Mouse (Mus musculus): ENCODE results near the gene Hist1h2bf. TPM values are rescaled to one million over a fixed set of nuclear protein-coding genes. Genes with fewer than 3 reads are reported as not detected.

The Hist1h2bf gene
- polyA plus RNA-seq, 1 experiment from 2014 or later: 3.2 TPM

DNA sequence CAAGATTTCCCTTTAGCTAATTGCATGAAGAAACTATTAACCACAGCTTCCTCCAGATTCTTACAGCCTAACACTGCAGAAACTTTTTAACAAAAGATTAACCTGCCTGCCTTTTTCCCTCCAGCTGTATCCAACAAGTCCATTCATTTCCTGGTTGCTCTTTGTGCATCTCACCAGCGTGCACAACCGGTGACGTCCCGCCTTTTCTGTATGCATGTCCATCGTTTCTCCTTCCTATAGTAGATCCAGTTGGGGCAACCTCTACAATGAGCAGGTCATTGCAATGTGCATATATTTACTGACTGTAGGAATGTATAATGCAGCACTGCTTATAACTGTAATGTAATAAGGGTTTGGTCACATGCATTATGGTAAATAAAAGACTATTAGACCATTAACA lies 50.0 kb downstream of the Hist1h2bf start:
- Histone ChIP-seq H3K4me3 (ENCODE audit: low read depth, low read length) (no peak overlapping the region), H3K9me3 (ENCODE audit: control insufficient read depth, low read length) (no peaks in the 10 kb centered on the region), H3K36me3 (ENCODE audit: control insufficient read depth, insufficient read depth, low read length) (no peaks in the 10 kb centered on the region), H3K4me1 (replicated peaks; ENCODE audit: control insufficient read depth, insufficient read depth) (no peaks in the 10 kb centered on the region), H3K4me2 (replicated peaks; ENCODE audit: low read depth) (no peak overlapping the region), H3K27ac (replicated peaks) (no peak overlapping the region), H3K9ac (ENCODE audit: low read length) (no peak overlapping the region), H3K27me3 (ENCODE audit: control insufficient read depth, insufficient read depth, low read length) (no peaks in the 10 kb centered on the region)
- no peak for DNase-seq (ENCODE audit: low spot score)
- TF ChIP-seq CTCF (IDR thresholded peaks at IDR 0.05; ENCODE audit: low read depth) (no peak), EP300 (optimal IDR thresholded peaks at IDR 0.05) (no peak)
- 43% methylated on average over 5 of the region's 5 CpGs for WGBS
- ATAC-seq (ENCODE audit: low FRiP score, low TSS enrichment): no peak

Small RNA genes within 50 kb of the gene (microRNA-seq; reads per million reads assigned to microRNA genes)
- not detected for gene Gm44297
- not detected for gene Gm44359
- gene Gm44394: not detected

Other genes starting within 250 kb of the Hist1h2bf start
- 18.1 and 18.9 TPM in 2 replicates for gene Zfp322a, start 205.0 kb downstream of the Hist1h2bf start, polyA plus RNA-seq (2015; fragmentation: Nextera tagmentation; extraction: Ambion mirVana)
- gene Abt1, start 150.3 kb downstream of the Hist1h2bf start, polyA plus RNA-seq (2015; fragmentation: Nextera tagmentation; extraction: Ambion mirVana): 7.1 and 7.4 TPM in 2 replicates
- 0.05 TPM in 1 of 2 replicates, not detected in the other for gene Btn1a1, start 108.3 kb downstream of the Hist1h2bf start, polyA plus RNA-seq (2015; fragmentation: Nextera tagmentation; extraction: Ambion mirVana)
- 0.04 and 0.07 TPM in 2 replicates for gene Btn2a2, start 85.3 kb downstream of the Hist1h2bf start, polyA plus RNA-seq (2015; fragmentation: Nextera tagmentation; extraction: Ambion mirVana)
- 13.7 and 18.3 TPM in 2 replicates for gene Hist1h4h, start 43.1 kb downstream of the Hist1h2bf start, polyA plus RNA-seq (2015; fragmentation: Nextera tagmentation; extraction: Ambion mirVana)
- 4.5 and 8.9 TPM in 2 replicates for gene Hist1h2af, start 40.3 kb downstream of the Hist1h2bf start, polyA plus RNA-seq (2015; fragmentation: Nextera tagmentation; extraction: Ambion mirVana)
- 2.3 and 3.4 TPM in 2 replicates for gene Hist1h3g, start 38.8 kb downstream of the Hist1h2bf start, polyA plus RNA-seq (2015; fragmentation: Nextera tagmentation; extraction: Ambion mirVana)
- gene Hist1h2bh, start 30.8 kb downstream of the Hist1h2bf start, polyA plus RNA-seq (2015; fragmentation: Nextera tagmentation; extraction: Ambion mirVana): 0.30 and 0.62 TPM in 2 replicates
- 0.51 and 0.78 TPM in 2 replicates for gene Hist1h3f, start 30.1 kb downstream of the Hist1h2bf start, polyA plus RNA-seq (2015; fragmentation: Nextera tagmentation; extraction: Ambion mirVana)
- 0.38 TPM in 1 of 2 replicates, not detected in the other for gene Hist1h4f, start 22.5 kb downstream of the Hist1h2bf start, polyA plus RNA-seq (2015; fragmentation: Nextera tagmentation; extraction: Ambion mirVana)
- gene Hist1h1d, start 20.9 kb downstream of the Hist1h2bf start, polyA plus RNA-seq (2015; fragmentation: Nextera tagmentation; extraction: Ambion mirVana): 0.22 and 0.34 TPM in 2 replicates
- gene Hist1h3e, start 11.8 kb downstream of the Hist1h2bf start, polyA plus RNA-seq (2015; fragmentation: Nextera tagmentation; extraction: Ambion mirVana): 1.6 and 3.3 TPM in 2 replicates
- 15.3 and 29.5 TPM in 2 replicates for gene Hist1h2ae, start 3.0 kb downstream of the Hist1h2bf start, polyA plus RNA-seq (2015; fragmentation: Nextera tagmentation; extraction: Ambion mirVana)
- 4.9 and 10.5 TPM in 2 replicates for gene Hist1h2bg, start 2.8 kb downstream of the Hist1h2bf start, polyA plus RNA-seq (2015; fragmentation: Nextera tagmentation; extraction: Ambion mirVana)
- gene Hist1h2ad, start 185 bp upstream of the Hist1h2bf start, polyA plus RNA-seq (2015; fragmentation: Nextera tagmentation; extraction: Ambion mirVana): 0.67 and 0.79 TPM in 2 replicates
- gene Hist1h3d, start 1.6 kb upstream of the Hist1h2bf start, polyA plus RNA-seq (2015; fragmentation: Nextera tagmentation; extraction: Ambion mirVana): 1.7 and 4.2 TPM in 2 replicates
- 32.0 and 48.7 TPM in 2 replicates for gene Hist1h4d, start 7.4 kb upstream of the Hist1h2bf start, polyA plus RNA-seq (2015; fragmentation: Nextera tagmentation; extraction: Ambion mirVana)
- 0.64 and 0.73 TPM in 2 replicates for gene Hist1h2be, start 46.9 kb upstream of the Hist1h2bf start, polyA plus RNA-seq (2015; fragmentation: Nextera tagmentation; extraction: Ambion mirVana)
- 5.9 and 9.1 TPM in 2 replicates for gene Hist1h1e, start 48.4 kb upstream of the Hist1h2bf start, polyA plus RNA-seq (2015; fragmentation: Nextera tagmentation; extraction: Ambion mirVana)
- gene Hist1h2ac, start 109.8 kb upstream of the Hist1h2bf start, polyA plus RNA-seq (2015; fragmentation: Nextera tagmentation; extraction: Ambion mirVana): 0.57 and 0.74 TPM in 2 replicates
- gene Hist1h2bc, start 110.0 kb upstream of the Hist1h2bf start, polyA plus RNA-seq (2015; fragmentation: Nextera tagmentation; extraction: Ambion mirVana): 105 and 115 TPM in 2 replicates
- gene Hist1h1t, start 121.6 kb upstream of the Hist1h2bf start, polyA plus RNA-seq (2015; fragmentation: Nextera tagmentation; extraction: Ambion mirVana): not detected in 2 replicates
- 2.1 and 3.2 TPM in 2 replicates for gene Hist1h4c, start 124.3 kb upstream of the Hist1h2bf start, polyA plus RNA-seq (2015; fragmentation: Nextera tagmentation; extraction: Ambion mirVana)
- gene Hfe, start 136.7 kb upstream of the Hist1h2bf start, polyA plus RNA-seq (2015; fragmentation: Nextera tagmentation; extraction: Ambion mirVana): 11.2 and 12.9 TPM in 2 replicates
- 96.1 and 104 TPM in 2 replicates for gene Hist1h1c, start 164.6 kb upstream of the Hist1h2bf start, polyA plus RNA-seq (2015; fragmentation: Nextera tagmentation; extraction: Ambion mirVana)
- gene Hist1h3c, start 171.4 kb upstream of the Hist1h2bf start, polyA plus RNA-seq (2015; fragmentation: Nextera tagmentation; extraction: Ambion mirVana): 1.2 and 1.8 TPM in 2 replicates
- gene Hist1h2bb, start 172.5 kb upstream of the Hist1h2bf start, polyA plus RNA-seq (2015; fragmentation: Nextera tagmentation; extraction: Ambion mirVana): 0.40 and 0.91 TPM in 2 replicates
- gene Hist1h2ab, start 176.9 kb upstream of the Hist1h2bf start, polyA plus RNA-seq (2015; fragmentation: Nextera tagmentation; extraction: Ambion mirVana): 7.3 and 15.7 TPM in 2 replicates
- gene Hist1h3b, start 178.1 kb upstream of the Hist1h2bf start, polyA plus RNA-seq (2015; fragmentation: Nextera tagmentation; extraction: Ambion mirVana): 3.9 and 6.7 TPM in 2 replicates
- gene Hist1h4b, start 182.8 kb upstream of the Hist1h2bf start, polyA plus RNA-seq (2015; fragmentation: Nextera tagmentation; extraction: Ambion mirVana): 0.46 and 2.0 TPM in 2 replicates
- 0.34 and 0.80 TPM in 2 replicates for gene Hist1h4a, start 187.0 kb upstream of the Hist1h2bf start, polyA plus RNA-seq (2015; fragmentation: Nextera tagmentation; extraction: Ambion mirVana)
- gene Hist1h3a, start 188.2 kb upstream of the Hist1h2bf start, polyA plus RNA-seq (2015; fragmentation: Nextera tagmentation; extraction: Ambion mirVana): 1.9 and 3.7 TPM in 2 replicates
- gene Hist1h1a, start 189.5 kb upstream of the Hist1h2bf start, polyA plus RNA-seq (2015; fragmentation: Nextera tagmentation; extraction: Ambion mirVana): 0.64 and 1.4 TPM in 2 replicates
- 0.18 and 0.29 TPM in 2 replicates for gene Trim38, start 195.7 kb upstream of the Hist1h2bf start, polyA plus RNA-seq (2015; fragmentation: Nextera tagmentation; extraction: Ambion mirVana)
- gene Slc17a2, start 232.8 kb upstream of the Hist1h2bf start, polyA plus RNA-seq (2015; fragmentation: Nextera tagmentation; extraction: Ambion mirVana): 0.59 and 0.61 TPM in 2 replicates